Mouse (Mus musculus) intestine, embryonic 16.5 days (tissue): ENCODE results near the gene Rab8b. TPM values are rescaled to one million over a fixed set of nuclear protein-coding genes. Genes with fewer than 3 reads are reported as not detected.
A peak's percentile ranks its signal among the peaks of the same experiment; 100 is the strongest.
"Not testable (repeated sequence)": the region's sequence is repeated elsewhere in the genome, so short reads cannot be mapped to it uniquely, and the experiment has no call there.

Experiments used
- ATAC-seq: fragments of 200-750 bp; cut with Nextera tagmentation; 2 replicates; pipeline ENCODE4 v1.8.0; 2017; ENCODE audit warnings: moderate TSS enrichment, moderate library complexity
- H3K27ac ChIP-seq: fragments of 300-500 bp; sonication (generic); 2 replicates; pipeline ENCODE4 v1.5.1; 2014; ENCODE audit warnings: mild to moderate bottlenecking, low read length
- H3K27me3 ChIP-seq: fragments of 300-500 bp; sonication (generic); replicated peaks from 2 replicates; pipeline ENCODE4 v1.6.1; 2014; ENCODE audit warnings: low read length, control low read depth, mixed read lengths; ENCODE audit not compliant: control insufficient read depth, insufficient read depth
- H3K36me3 ChIP-seq: fragments of 300-500 bp; sonication (generic); 2 replicates; pipeline ENCODE4 v1.6.1; 2014; ENCODE audit warnings: low read length, control low read depth; ENCODE audit not compliant: control insufficient read depth, insufficient read depth
- H3K4me1 ChIP-seq: fragments of 300-500 bp; sonication (generic); 2 replicates; pipeline ENCODE4 v1.6.1; 2014; ENCODE audit warnings: low read length, control low read depth, mixed read lengths; ENCODE audit not compliant: control insufficient read depth, insufficient read depth
- H3K4me2 ChIP-seq: fragments of 300-500 bp; sonication (generic); 2 replicates; pipeline ENCODE4 v1.6.1; 2014; ENCODE audit warnings: low read depth, low read length, control low read depth
- H3K4me3 ChIP-seq: fragments of 300-500 bp; sonication (generic); 2 replicates; pipeline ENCODE4 v1.5.1; 2014; ENCODE audit warnings: mild to moderate bottlenecking, low read length
- H3K9ac ChIP-seq: fragments of 300-500 bp; sonication (generic); 2 replicates; pipeline ENCODE4 v1.6.1; 2014; ENCODE audit warnings: low read depth, low read length
- H3K9me3 ChIP-seq: fragments of 300-500 bp; sonication (generic); 2 replicates; pipeline ENCODE4 v1.6.1; 2016; ENCODE audit warnings: low read length, control low read depth; ENCODE audit not compliant: control insufficient read depth
- WGBS: fragments of 180-500 bp; shearing (Covaris S2); extraction: QIAGEN DNeasy Blood & Tissue Kit; methylation state at CpG from one replicate; pipeline ENCODE4 v1.1.7; 2014; 5-methylcytosine and 5-hydroxymethylcytosine counted together
- polyA plus RNA-seq: library from polyadenylated mRNA; unstranded; fragments of >200 nt; fragmentation: Nextera tagmentation; extraction: Ambion mirVana; gene quantifications from 2 replicates; pipeline ENCODE4 v1.2.1, GENCODE M21; 2015

Gene Rab8b
- polyA plus RNA-seq, 1 experiment from 2014 or later, result 18.3 TPM

DNA sequence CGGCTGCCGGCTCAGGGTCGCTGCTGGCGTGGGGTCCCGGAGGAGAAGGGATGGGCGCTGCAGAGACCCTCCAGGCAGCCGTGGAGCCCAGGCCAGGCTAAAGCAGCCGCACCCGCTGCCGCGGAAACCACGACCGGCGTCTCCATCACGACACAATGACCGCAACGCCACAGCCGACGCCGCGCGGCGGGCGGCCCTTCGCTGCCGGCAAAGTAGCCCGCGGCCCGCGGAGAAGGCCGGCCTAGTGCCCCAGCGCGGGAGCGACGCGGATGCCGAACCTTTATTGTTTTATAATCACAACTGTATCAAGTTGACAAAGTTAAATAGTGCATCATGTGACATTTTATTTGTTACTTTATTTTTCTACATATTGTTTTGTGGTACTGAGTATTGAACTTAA is 113.5 kb downstream of the Rab8b start:
- not testable (repeated sequence) for H3K27ac ChIP-seq, H3K27me3 ChIP-seq, H3K4me1 ChIP-seq, H3K36me3 ChIP-seq, ATAC-seq, H3K9me3 ChIP-seq
- H3K4me3 ChIP-seq, result peak overlapping the region; percentile 38
- H3K9ac ChIP-seq, result 0 out of 2 replicates have a peak overlapping the region, but pooled peaks have one; percentile 29
- 8% methylated on average over 30 of the region's 37 CpGs for WGBS
- H3K4me2 ChIP-seq, result peak overlapping the region; percentile 49

DNA sequence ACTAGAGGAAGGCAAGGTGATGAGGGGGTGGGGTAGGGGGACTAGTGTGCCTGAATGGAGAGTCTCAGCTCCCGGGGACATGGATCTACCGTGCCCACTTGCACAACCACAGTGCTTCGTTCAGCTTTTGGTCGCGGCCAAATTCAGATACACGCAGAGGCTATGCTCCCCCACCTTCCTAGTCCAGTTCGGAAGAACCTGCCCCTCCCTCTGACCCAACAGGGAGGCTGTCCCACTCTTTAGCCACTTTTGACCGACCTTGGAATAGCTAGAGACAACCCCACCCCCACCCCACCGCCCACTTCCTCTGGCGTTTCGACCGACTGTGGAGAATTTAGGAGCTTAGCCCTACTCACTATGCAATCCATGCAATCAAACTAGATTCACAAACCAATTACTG is 117.5 kb downstream of the Rab8b start:
- no peaks in the 10 kb centered on the region; the same call in 1 of the 2 replicates for H3K4me1 ChIP-seq
- 46% methylated on average over 12 of the region's 12 CpGs for WGBS
- no peaks in the 10 kb centered on the region for H3K9me3 ChIP-seq
- H3K27me3 ChIP-seq, result 0 out of 2 replicates have a peak, but pooled peaks cover 6% of the 10 kb centered on the region
- no peak for ATAC-seq
- H3K27ac ChIP-seq, result no peak overlapping the region
- no peak overlapping the region for H3K9ac ChIP-seq
- no peak overlapping the region for H3K4me2 ChIP-seq
- H3K4me3 ChIP-seq, result no peak overlapping the region
- H3K36me3 ChIP-seq, result no peaks in the 10 kb centered on the region

DNA sequence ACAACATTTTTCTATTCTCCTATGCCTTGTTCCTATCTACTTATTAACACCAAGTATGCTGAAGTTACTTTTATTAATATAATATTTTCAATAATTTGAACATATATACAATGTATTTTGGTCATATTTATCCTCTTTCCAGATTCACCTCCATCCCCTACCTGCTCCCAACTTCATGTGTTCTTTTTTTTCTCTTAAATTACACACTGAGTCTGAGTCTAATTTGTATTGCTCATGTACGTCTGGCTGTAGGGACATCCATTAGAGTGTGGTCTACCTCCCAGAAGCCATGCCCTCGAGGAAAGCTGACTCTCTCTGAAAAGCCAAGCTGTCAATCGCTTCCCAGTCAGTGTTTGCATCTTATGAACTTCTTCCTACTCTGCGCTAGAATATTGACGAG is 122.7 kb downstream of the Rab8b start, which contains the start of gene Gm10647:
Gm10647 (plus strand) TSS at position 301 of the 400 bp plus-strand sequence.
- WGBS, result 73% methylated on average over 5 of the region's 5 CpGs
- Histone ChIP-seq H3K4me1 (peaks cover 4% of the 10 kb centered on the region), H3K9ac (peak within 1 kb of the TSS; percentile 89), H3K27me3 (no peaks in the 10 kb centered on the region), H3K4me3 (peak within 1 kb of the TSS; percentile 80), H3K4me2 (peak within 1 kb of the TSS; percentile 95), H3K9me3 (no peaks in the 10 kb centered on the region), H3K27ac (peak within 1 kb of the TSS; percentile 94; the same call in 1 of the 2 replicates), H3K36me3 (no peaks in the 10 kb centered on the region)
- ATAC-seq, result no peak

DNA sequence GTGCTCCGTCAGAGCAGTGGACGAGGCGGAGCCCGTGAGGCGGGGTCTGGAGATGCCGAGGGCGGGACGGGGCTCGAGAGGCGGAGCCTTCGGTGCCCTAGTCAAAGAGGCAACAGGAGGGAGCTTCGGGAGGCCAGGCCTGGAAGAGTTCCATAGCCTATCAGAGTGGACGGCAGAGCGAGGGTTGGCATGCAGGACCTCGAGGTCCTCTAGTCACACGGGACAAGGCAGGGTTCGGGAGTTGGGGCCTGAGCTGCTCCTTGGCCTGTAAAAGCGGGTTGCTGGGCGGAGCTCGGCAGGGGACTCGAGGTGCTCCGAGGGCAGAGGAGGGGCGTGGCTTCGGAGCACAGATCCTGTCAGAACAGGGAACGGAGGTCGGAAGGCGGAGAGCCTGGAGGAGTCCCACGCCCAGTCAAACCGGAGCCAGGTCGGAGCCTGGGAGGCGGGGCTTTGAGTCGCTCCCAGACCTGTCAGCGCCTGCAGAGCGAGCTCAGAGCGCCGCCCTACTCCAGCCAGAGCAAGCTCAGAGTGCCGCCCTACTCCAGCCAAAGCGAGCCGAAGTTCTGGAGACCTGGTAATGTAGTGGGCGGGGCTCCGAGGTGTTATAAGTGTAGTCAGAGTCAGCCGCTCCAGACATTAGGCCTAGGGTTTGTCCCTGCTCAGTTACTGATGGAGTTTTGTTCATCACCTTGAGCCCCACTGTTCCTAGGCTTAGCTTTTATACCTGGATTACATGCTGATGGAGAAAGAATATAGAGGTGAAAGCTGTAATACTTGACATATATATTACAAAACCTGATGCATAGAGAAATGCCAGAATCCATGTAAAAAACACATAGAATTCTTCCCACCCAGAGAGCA is 123.8 kb downstream of the Rab8b start, which contains the start of gene Aph1b:
Aph1b (minus strand) TSS at position 27 of the 861 bp plus-strand sequence.
- under 1% methylated on average over 42 of the region's 42 CpGs for WGBS
- H3K27ac ChIP-seq, result peak within 1 kb of the TSS; percentile 94
- H3K27me3 ChIP-seq, result no peaks in the 10 kb centered on the region
- peak within 1 kb of the TSS; percentile 95 for H3K4me2 ChIP-seq
- H3K36me3 ChIP-seq, result no peaks in the 10 kb centered on the region
- ATAC-seq, result peak; percentile 99
- peaks cover 4% of the 10 kb centered on the region for H3K4me1 ChIP-seq
- peak within 1 kb of the TSS; percentile 89 for H3K9ac ChIP-seq
- no peaks in the 10 kb centered on the region for H3K9me3 ChIP-seq
- H3K4me3 ChIP-seq, result peak within 1 kb of the TSS; percentile 80

DNA sequence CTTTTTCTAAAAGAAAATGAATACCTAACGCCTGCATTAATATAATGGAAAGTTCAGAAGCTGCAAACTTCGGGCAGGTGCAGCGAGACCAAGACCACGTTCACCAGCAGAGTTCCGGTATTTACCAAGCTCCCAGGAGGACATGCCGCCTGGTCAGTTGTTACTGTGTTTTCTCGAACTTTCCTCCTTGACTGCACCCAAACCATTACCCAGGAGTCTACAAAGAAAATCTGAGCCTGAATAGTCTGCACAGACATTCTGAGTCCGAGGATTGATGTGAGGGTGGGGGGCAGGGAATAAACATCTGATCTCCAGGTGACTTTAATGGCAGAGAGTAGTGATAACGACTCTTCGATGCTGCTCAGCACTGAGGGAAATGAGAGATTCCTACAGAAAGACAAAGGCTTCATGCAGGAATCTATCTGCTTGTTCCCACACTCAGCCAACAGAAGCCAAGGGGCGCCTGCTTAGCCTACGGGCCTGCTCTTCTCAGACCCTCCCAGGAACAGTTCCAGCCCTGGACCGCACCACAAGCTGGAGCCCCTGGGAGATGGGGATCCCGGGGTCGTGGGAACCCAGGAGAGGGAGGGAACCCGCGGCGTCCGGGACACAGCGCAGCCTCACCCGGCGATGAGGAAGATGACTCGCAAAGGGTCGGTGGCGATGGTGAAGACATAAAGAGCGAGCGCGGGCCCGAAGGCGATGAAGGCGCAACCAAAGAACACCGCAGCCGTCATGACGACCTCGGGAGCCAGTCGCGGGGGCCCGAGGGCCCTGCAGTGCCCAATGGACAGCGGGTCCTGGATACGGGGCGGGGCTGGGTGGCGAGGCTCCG is 124.6 kb downstream of the Rab8b start:
- Histone ChIP-seq H3K27me3 (no peaks in the 10 kb centered on the region), H3K4me1 (peaks cover 4% of the 10 kb centered on the region), H3K4me2 (peak overlapping the region; percentile 95), H3K4me3 (peak overlapping the region; percentile 80), H3K9ac (peak overlapping the region; percentile 89), H3K36me3 (no peaks in the 10 kb centered on the region), H3K27ac (peak overlapping the region; percentile 94), H3K9me3 (no peaks in the 10 kb centered on the region)
- ATAC-seq, result peak; percentile 32
- WGBS, result 2% methylated on average over 43 of the region's 43 CpGs

Other genes with a start within 250 kb of the Rab8b start
- 5.4 and 6.2 TPM in 2 replicates for gene Car12, start 206.0 kb downstream of the Rab8b start, polyA plus RNA-seq
- gene Aph1b, start 124.2 kb downstream of the Rab8b start, polyA plus RNA-seq, result 10.2 and 11.2 TPM in 2 replicates
- 0.29 and 0.55 TPM in 2 replicates for gene Gm10647, start 122.6 kb downstream of the Rab8b start, polyA plus RNA-seq
- gene Aph1c, start 85.0 kb downstream of the Rab8b start, polyA plus RNA-seq, result 4.5 and 6.2 TPM in 2 replicates
- 763 and 818 TPM in 2 replicates for gene Rps27l, start 26.4 kb upstream of the Rab8b start, polyA plus RNA-seq
- 5.6 and 6.7 TPM in 2 replicates for gene Lactb, start 55.8 kb upstream of the Rab8b start, polyA plus RNA-seq
- 1,080 and 1,114 TPM in 2 replicates for gene Tpm1, start 129.7 kb upstream of the Rab8b start, polyA plus RNA-seq